ENCODE assay signal across 8 mouse cellular contexts in the genomic region with DNA sequence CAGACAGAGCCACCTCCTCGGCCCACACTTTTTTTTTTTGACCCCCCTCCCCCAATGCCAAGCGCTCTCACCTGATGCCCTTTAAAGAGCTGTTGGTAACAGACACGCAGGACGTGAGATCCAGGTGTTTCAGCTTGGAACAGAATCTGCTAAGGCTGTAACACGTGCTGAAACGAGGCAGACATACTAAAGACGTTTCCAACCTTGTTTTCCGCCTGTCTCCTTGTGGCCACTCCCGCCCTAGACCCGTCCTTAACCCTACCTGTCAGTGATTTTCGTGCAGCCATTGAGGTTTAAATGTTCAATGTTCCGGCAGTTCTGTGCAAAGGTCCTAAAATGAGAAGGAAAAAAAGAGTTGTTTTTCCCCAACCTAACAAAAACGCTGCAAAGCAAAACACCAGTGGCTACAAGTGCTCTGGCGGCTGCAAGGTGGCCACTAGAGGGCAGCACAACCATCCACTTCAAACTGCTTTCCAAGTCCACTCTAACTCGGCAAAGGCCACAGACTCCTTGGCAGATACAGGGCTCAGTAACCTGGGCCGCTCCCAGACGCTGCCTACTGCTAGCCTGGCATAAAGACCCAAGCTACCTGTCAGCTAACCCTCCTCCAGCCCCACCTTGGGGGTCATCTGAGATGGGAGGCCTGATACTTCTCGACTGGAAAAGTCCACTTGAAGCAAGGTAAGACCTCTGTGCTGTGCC. TPM values are rescaled to one million over a fixed set of nuclear protein-coding genes. Genes with fewer than 3 reads are reported as not detected.
A peak's percentile ranks its signal among the peaks of the same experiment; 100 is the strongest.
DNase-seq lines count a peak whose midpoint lies in the region; ATAC-seq and TF ChIP-seq lines count a peak whose summit lies in the region.

No protein-coding gene starts in this region.

- peaks cover under 1% of the 10 kb centered on the region; the same call in 1 of the 2 replicates for H3K36me3 ChIP-seq in E14TG2a.4 (ENCODE audit: insufficient read depth, low read length)
- no peaks in the 10 kb centered on the region for H3K36me3 ChIP-seq in forebrain, embryonic 13.5 days (ENCODE audit: poor library complexity, severe bottlenecking)
- H3K36me3 ChIP-seq in liver, postnatal 0 days (replicated peaks; ENCODE audit: insufficient read depth, low read length), result no peaks in the 10 kb centered on the region
- H3K36me3 ChIP-seq in neural tube, embryonic 15.5 days, result peaks cover 5% of the 10 kb centered on the region; the same call in 1 of the 2 replicates

- intact Hi-C loops in heart, postnatal 10 days (cut with DNase I), result loop anchor here (1.0 to 5.0 kb wide), 2 partner anchors 52 to 126 kb away; no protein-coding TSS in a partner anchor

- no peak for TF ChIP-seq EP300 in liver, postnatal 0 days (IDR thresholded peaks at IDR 0.05; ENCODE audit: low read depth)

- TF ChIP-seq CTCF in E14TG2a.4 (conservative IDR thresholded peaks at IDR 0.05; ENCODE audit: low read length), result peak; percentile 87
- TF ChIP-seq CTCF in liver, postnatal 0 days (IDR thresholded peaks at IDR 0.05; ENCODE audit: low read depth), result peak; percentile 95

- H3K9ac ChIP-seq in forebrain, embryonic 13.5 days, result no peak overlapping the region; the same call in 1 of the 2 replicates
- no peak overlapping the region for H3K9ac ChIP-seq in liver, postnatal 0 days (replicated peaks)
- no peak overlapping the region for H3K9ac ChIP-seq in neural tube, embryonic 15.5 days (replicated peaks)

- peak; percentile 61; the same call in 1 of the 2 replicates for ATAC-seq in cerebellum, adult (ENCODE audit: insufficient number of reproducible peaks, low FRiP score, low TSS enrichment)
- ATAC-seq in forebrain, embryonic 13.5 days, result peak; percentile 81
- peak; percentile 80 for ATAC-seq in liver, postnatal 0 days
- ATAC-seq in neural tube, embryonic 15.5 days (ENCODE audit: low FRiP score), result peak; percentile 70

- no peaks in the 10 kb centered on the region for H3K9me3 ChIP-seq in E14TG2a.4 (ENCODE audit: low read length)
- no peaks in the 10 kb centered on the region for H3K9me3 ChIP-seq in forebrain, embryonic 13.5 days (replicated peaks)
- no peaks in the 10 kb centered on the region for H3K9me3 ChIP-seq in liver, postnatal 0 days (ENCODE audit: low read length)
- H3K9me3 ChIP-seq in neural tube, embryonic 15.5 days (replicated peaks), result no peaks in the 10 kb centered on the region

- H3K27me3 ChIP-seq in E14TG2a.4 (ENCODE audit: insufficient read depth, low read length), result peaks cover 13% of the 10 kb centered on the region
- H3K27me3 ChIP-seq in forebrain, embryonic 13.5 days, result no peaks in the 10 kb centered on the region
- no peaks in the 10 kb centered on the region for H3K27me3 ChIP-seq in liver, postnatal 0 days (ENCODE audit: insufficient read depth, low read length)
- H3K27me3 ChIP-seq in neural tube, embryonic 15.5 days (replicated peaks), result no peaks in the 10 kb centered on the region

- peaks cover 22% of the 10 kb centered on the region for H3K4me1 ChIP-seq in E14TG2a.4 (replicated peaks; ENCODE audit: low read depth, low read length)
- H3K4me1 ChIP-seq in forebrain, embryonic 13.5 days, result no peaks in the 10 kb centered on the region
- H3K4me1 ChIP-seq in liver, postnatal 0 days (ENCODE audit: insufficient read depth), result peaks cover 6% of the 10 kb centered on the region; the same call in 1 of the 2 replicates
- 0 out of 2 replicates have a peak, but pooled peaks cover 5% of the 10 kb centered on the region for H3K4me1 ChIP-seq in neural tube, embryonic 15.5 days

- H3K4me2 ChIP-seq in forebrain, embryonic 13.5 days, result peak overlapping the region; percentile 36
- peak overlapping the region; percentile 69 for H3K4me2 ChIP-seq in liver, postnatal 0 days (ENCODE audit: low read depth, low read length)
- H3K4me2 ChIP-seq in neural tube, embryonic 15.5 days, result peak overlapping the region; percentile 44

- no peak overlapping the region; the same call in 1 of the 2 replicates for H3K4me3 ChIP-seq in E14TG2a.4 (replicated peaks; ENCODE audit: low read length)
- H3K4me3 ChIP-seq in forebrain, embryonic 13.5 days, result no peak overlapping the region
- peak overlapping the region; percentile 31; the same call in 1 of the 2 replicates for H3K4me3 ChIP-seq in liver, postnatal 0 days (ENCODE audit: low read depth, low read length)
- 0 out of 2 replicates have a peak overlapping the region, but pooled peaks have one; percentile 10 for H3K4me3 ChIP-seq in neural tube, embryonic 15.5 days (replicated peaks)

- 32% methylated on average over 18 of the region's 18 CpGs for WGBS in forebrain, embryonic 13.5 days
- WGBS in liver, postnatal 0 days (ENCODE audit: insufficient replicate concordance), result 18% methylated on average over 18 of the region's 18 CpGs
- WGBS in neural tube, embryonic 15.5 days, result 19% methylated on average over 18 of the region's 18 CpGs

- peak; percentile 88 to 91 for DNase-seq in heart, postnatal 10 days
- peak; percentile 92 to 93 for DNase-seq in kidney, postnatal 4 days
- peak; percentile 89 for DNase-seq in liver, postnatal 0 days
- DNase-seq in testis, postnatal 10 days (ENCODE audit: low spot score), result peak; percentile 91

- no peak overlapping the region for H3K27ac ChIP-seq in forebrain, embryonic 13.5 days
- H3K27ac ChIP-seq in liver, postnatal 0 days (ENCODE audit: low read depth), result no peak overlapping the region
- no peak overlapping the region for H3K27ac ChIP-seq in neural tube, embryonic 15.5 days (replicated peaks)

RNA-seq across cellular contexts. Expression of gene Fbxl2, which starts 55.3 kb away (rescaled TPM):
- polyA plus RNA-seq in forebrain, embryonic 13.5 days (2015; fragmentation: Nextera tagmentation; extraction: Ambion mirVana), result 13.3 and 14.0 TPM in 2 replicates
- 1 to 10 TPM; 1.5 to 2.3 TPM for total RNA-seq in heart, postnatal 10 days (2021)
- 0.25 and 0.32 TPM in 2 replicates for polyA plus RNA-seq in liver, postnatal 0 days (2015; fragmentation: Nextera tagmentation; extraction: Ambion mirVana)
- 21.2 and 28.4 TPM in 2 replicates for polyA plus RNA-seq in neural tube, embryonic 15.5 days (2015; fragmentation: Nextera tagmentation; extraction: Ambion mirVana)

RNA-seq across cellular contexts. Expression of gene Ubp1, which starts 60.0 kb away (rescaled TPM):
- 33.9 and 35.0 TPM in 2 replicates for polyA plus RNA-seq in forebrain, embryonic 13.5 days (2015; fragmentation: Nextera tagmentation; extraction: Ambion mirVana)
- 10 to 100 TPM; 32.7 TPM for total RNA-seq in heart, postnatal 10 days (2021)
- polyA plus RNA-seq in liver, postnatal 0 days (2015; fragmentation: Nextera tagmentation; extraction: Ambion mirVana), result 22.6 and 22.8 TPM in 2 replicates
- polyA plus RNA-seq in neural tube, embryonic 15.5 days (2015; fragmentation: Nextera tagmentation; extraction: Ambion mirVana), result 28.3 and 29.9 TPM in 2 replicates

Comparison
In these comparisons a context has a peak if more than half of its experiments do, and no peak if none do; other contexts are left out.
1. H3K4me3 ChIP-seq: peak in liver, postnatal 0 days (single experiment) and neural tube, embryonic 15.5 days (single experiment); none in E14TG2a.4 (single experiment) and forebrain, embryonic 13.5 days (single experiment).
2. RNA of gene Fbxl2, which starts 55.3 kb away (polyA plus RNA-seq): 21.2 to 28.4 TPM in neural tube, embryonic 15.5 days and 13.3 to 14.0 TPM in forebrain, embryonic 13.5 days; 0.25 to 0.32 TPM in liver, postnatal 0 days; every median in the first group is over 10 times any median in the second.
3. Peak in every context shown above with its lines, with median percentiles within 50 percentile points of each other: ATAC-seq, H3K4me2 ChIP-seq and DNase-seq.